Mouse (Mus musculus): ENCODE data around the gene Mrln. TPM values are rescaled to one million over a fixed set of nuclear protein-coding genes. Genes with fewer than 3 reads are reported as not detected.

The Mrln gene
- polyA plus RNA-seq, 1 experiment from 2014 or later: 1.5 TPM

DNA sequence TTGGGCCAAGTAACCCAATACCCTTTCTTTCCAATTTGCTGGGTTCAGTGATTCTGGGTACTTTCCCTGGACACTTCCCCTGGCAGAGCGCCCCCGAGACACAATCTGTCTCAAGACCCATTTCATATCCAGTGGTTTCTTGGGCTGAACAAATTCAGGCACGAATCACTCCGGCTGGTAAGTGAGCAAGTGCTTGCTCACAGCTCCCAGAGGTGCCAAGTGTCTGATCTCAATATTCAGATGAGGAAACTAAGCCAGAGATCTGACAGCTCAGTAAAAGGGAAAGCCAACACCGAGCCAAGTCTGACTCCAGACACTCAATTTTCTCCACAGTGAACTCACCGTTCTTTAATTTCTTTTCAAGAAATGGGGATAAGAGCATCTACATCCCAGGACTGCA lies 62.0 kb downstream of the Mrln start:
- no peak for ATAC-seq (ENCODE audit: insufficient number of reproducible peaks, insufficient read depth, low FRiP score, low read depth)
- Histone ChIP-seq H3K4me1 (ENCODE audit: control insufficient read depth, insufficient read depth, low read length) (no peaks in the 10 kb centered on the region), H3K4me2 (replicated peaks; ENCODE audit: low read depth, low read length) (no peak overlapping the region)

DNA sequence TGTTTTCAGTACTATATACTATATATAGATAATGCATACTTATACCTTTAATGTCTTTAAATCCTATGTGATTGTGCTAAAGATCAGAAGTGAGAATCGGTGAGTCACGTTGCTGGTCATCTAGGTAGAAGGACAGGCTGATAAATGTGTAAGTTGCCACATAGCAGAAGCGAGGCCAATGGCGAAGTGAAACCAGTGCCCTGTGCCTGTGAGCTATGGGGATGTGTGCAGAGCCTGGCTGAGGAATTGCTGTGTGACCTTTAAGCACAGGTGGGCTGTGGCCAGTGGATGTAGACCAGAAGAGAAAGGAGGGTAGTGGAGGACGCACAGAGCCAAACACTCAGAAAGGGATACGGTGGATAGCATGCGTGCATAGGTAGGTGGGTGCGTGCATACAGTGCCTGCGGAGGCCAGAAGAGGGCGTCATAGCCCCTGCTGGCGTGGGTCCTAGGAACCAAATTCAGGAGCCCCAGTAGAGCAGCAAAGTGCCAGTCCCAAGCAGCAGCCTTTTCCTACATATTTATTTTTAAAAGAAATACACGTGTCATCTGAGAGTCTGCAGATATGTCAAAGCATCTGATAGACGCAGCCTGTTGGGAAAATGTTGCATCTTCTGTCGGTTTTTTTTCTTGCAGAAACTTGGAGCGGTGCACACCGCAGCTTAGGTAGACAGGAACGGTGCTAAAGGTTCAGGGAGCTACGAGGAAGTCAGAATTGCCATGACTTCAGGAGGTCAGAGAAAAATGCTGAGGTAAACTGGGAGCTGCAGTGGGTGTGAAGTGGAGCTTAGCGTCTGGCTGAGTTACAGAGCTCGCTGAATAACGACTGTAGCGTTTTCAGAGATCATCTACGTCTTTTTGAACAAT lies 64.3 kb downstream of the Mrln start:
- Histone ChIP-seq H3K4me2 (replicated peaks; ENCODE audit: low read depth, low read length) (no peak overlapping the region), H3K4me3 (ENCODE audit: low read depth, low read length) (no peak overlapping the region), H3K27ac (ENCODE audit: low read length) (no peak overlapping the region), H3K36me3 (ENCODE audit: control insufficient read depth, insufficient read depth, low read length) (no peaks in the 10 kb centered on the region), H3K9ac (replicated peaks; ENCODE audit: low read depth, low read length) (no peak overlapping the region), H3K9me3 (ENCODE audit: control insufficient read depth, low read depth, low read length) (no peaks in the 10 kb centered on the region), H3K27me3 (ENCODE audit: control insufficient read depth, insufficient read depth, low read length) (no peaks in the 10 kb centered on the region), H3K4me1 (ENCODE audit: control insufficient read depth, insufficient read depth, low read length) (no peaks in the 10 kb centered on the region)
- WGBS: 74% methylated on average over 23 of the region's 23 CpGs
- no peak for ATAC-seq (ENCODE audit: insufficient number of reproducible peaks, insufficient read depth, low FRiP score, low read depth)

More for the DNA sequence above, 62.0 kb downstream of the Mrln start:
- H3K27ac ChIP-seq (ENCODE audit: low read length): no peak overlapping the region
- no peaks in the 10 kb centered on the region for H3K9me3 ChIP-seq (ENCODE audit: control insufficient read depth, low read depth, low read length)
- WGBS: 89% methylated on average over 6 of the region's 6 CpGs
- no peak overlapping the region for H3K9ac ChIP-seq (replicated peaks; ENCODE audit: low read depth, low read length)
- no peaks in the 10 kb centered on the region for H3K27me3 ChIP-seq (ENCODE audit: control insufficient read depth, insufficient read depth, low read length)
- no peaks in the 10 kb centered on the region for H3K36me3 ChIP-seq (ENCODE audit: control insufficient read depth, insufficient read depth, low read length)
- no peak overlapping the region for H3K4me3 ChIP-seq (ENCODE audit: low read depth, low read length)

Other genes with a start within 250 kb of the Mrln start
- 25.1 and 27.2 TPM in 2 replicates for gene Ccdc6, start 107.5 kb upstream of the Mrln start, polyA plus RNA-seq (2014; fragmentation: Nextera tagmentation; extraction: Ambion mirVana)
- 1.5 and 1.9 TPM in 2 replicates for gene Slc16a9, start 40.4 kb downstream of the Mrln start, polyA plus RNA-seq (2014; fragmentation: Nextera tagmentation; extraction: Ambion mirVana)
- gene Fam13c, start 235.8 kb downstream of the Mrln start, polyA plus RNA-seq (2014; fragmentation: Nextera tagmentation; extraction: Ambion mirVana): 10.1 and 11.2 TPM in 2 replicates

Data from stomach, embryonic 14.5 days (tissue).